Mouse (Mus musculus): ENCODE measurements around the gene Umodl1. TPM values are rescaled to one million over a fixed set of nuclear protein-coding genes. Genes with fewer than 3 reads are reported as not detected.

The Umodl1 gene
- not detected in 2 replicates for polyA plus RNA-seq (2012; rRNA removed; ENCODE audit: low replicate concordance)

GRCm38 (mm10) chr17:30954340-30954739, at the start of gene Umodl1:
Umodl1 (plus strand) TSS chr17:30954640.

DNA sequence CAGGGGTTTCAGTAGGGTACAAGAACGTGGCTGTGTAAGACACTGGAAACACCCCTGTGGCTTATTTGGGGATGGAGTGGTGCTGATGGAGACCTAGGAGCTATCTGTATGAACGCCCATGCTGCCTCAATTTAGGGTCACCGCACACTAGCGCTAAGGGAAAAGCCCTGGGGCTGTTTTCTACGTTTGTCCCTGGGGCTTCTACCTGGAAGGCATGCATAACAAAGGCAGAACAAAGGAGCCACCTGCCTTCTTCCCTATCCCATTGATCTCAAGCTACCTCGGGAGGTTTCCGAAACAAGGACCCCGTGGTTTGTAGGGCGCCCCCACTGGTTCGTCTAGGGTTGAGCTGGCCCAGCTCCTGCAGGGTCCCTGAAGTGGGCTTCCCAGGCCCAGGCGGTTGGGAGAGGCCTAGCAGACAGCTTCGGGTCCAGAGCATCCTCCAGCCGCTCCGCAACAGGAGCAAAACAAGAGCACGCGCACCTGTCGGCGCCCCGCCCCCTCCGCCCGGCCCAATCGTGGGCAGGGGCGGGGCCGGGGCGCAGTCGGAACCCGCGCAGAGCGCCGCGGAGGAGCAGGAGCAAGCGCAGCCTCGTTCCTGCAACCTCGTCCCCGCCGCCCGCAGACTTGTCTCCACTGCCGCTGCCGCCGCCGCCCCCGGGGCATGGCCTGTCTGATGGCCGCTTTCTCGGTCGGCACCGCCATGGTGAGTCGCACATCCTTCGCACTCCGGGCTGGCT, 102.9 kb downstream of the Umodl1 start, which contains the start of gene Abcg1:
Abcg1 (plus strand) TSS at position 525 of the 740 bp plus-strand sequence.

Other genes with a start within 250 kb of the Umodl1 start
- 0.06 and 0.11 TPM in 2 replicates for gene Glp1r, start 52.8 kb upstream of the Umodl1 start, polyA plus RNA-seq (2012; rRNA removed; ENCODE audit: low replicate concordance)
- 21.3 and 31.8 TPM in 2 replicates for gene Abcg1, start 103.0 kb downstream of the Umodl1 start, polyA plus RNA-seq (2012; rRNA removed; ENCODE audit: low replicate concordance)
- gene Tff3, start 175.0 kb downstream of the Umodl1 start, polyA plus RNA-seq (2012; rRNA removed; ENCODE audit: low replicate concordance), result not detected in 2 replicates
- not detected in 2 replicates for gene Tff2, start 189.6 kb downstream of the Umodl1 start, polyA plus RNA-seq (2012; rRNA removed; ENCODE audit: low replicate concordance)
- 0.19 TPM in 1 of 2 replicates, not detected in the other for gene Tff1, start 210.6 kb downstream of the Umodl1 start, polyA plus RNA-seq (2012; rRNA removed; ENCODE audit: low replicate concordance)
- 0.09 and 0.13 TPM in 2 replicates for gene Tmprss3, start 244.3 kb downstream of the Umodl1 start, polyA plus RNA-seq (2012; rRNA removed; ENCODE audit: low replicate concordance)

All from mammary gland, adult 2 months (tissue).